Mouse (Mus musculus) testis, adult 2 months (tissue): ENCODE measurements around the gene Agbl2.

Experiments used
- CTCF ChIP-seq: fragments of 200-500 bp; IDR thresholded peaks from 2 replicates; pipeline ENCODE4 v1.5.1; 2012; ENCODE audit warnings: low read depth, mild to moderate bottlenecking, inconsistent platforms, low read length, moderate library complexity; ENCODE audit not compliant: control insufficient read depth, insufficient read depth, insufficient replicate concordance
- POLR2A ChIP-seq: fragments of 200-500 bp; IDR thresholded peaks from 2 replicates; pipeline ENCODE4 v1.6.1; 2012; ENCODE audit warnings: low read depth, mild to moderate bottlenecking, inconsistent platforms, low read length, moderate library complexity; ENCODE audit not compliant: control insufficient read depth

- TF ChIP-seq POLR2A (no peak), CTCF (no peak)
These were observed 35.4 kb upstream of the Agbl2 start for GRCm38 (mm10) chr2:90747131-90747530.
